Mouse (Mus musculus) MEL (cell line): ENCODE results near the gene Cluh. TPM values are rescaled to one million over a fixed set of nuclear protein-coding genes. Genes with fewer than 3 reads are reported as not detected.
A peak's percentile ranks its signal among the peaks of the same experiment; 100 is the strongest.

Source experiments
- DNase-seq: peaks from one replicate; pipeline ENCODE4 v3.0.0; 2011; ENCODE audit warnings: low read depth, low spot score
- H3K27ac ChIP-seq: 2 replicates; pipeline ENCODE4 v1.5.1; 2012; ENCODE audit warnings: low read depth, mild to moderate bottlenecking, control low read depth, low read length, moderate library complexity; ENCODE audit not compliant: control insufficient read depth
- H3K27me3 ChIP-seq, 2 experiments: fragments of 150-350 bp in 1 of 2; sonication (generic) in 1 of 2; 2 replicates each; pipeline ENCODE4 v1.6.1; 2012; ENCODE audit warnings: low read length in 2 of 2, mild to moderate bottlenecking in 2 of 2, improper control_type of control experiment in 1 of 2, moderate library complexity in 1 of 2; ENCODE audit not compliant: insufficient read depth in 2 of 2, control insufficient read depth in 1 of 2
- H3K36me3 ChIP-seq, 2 experiments: 2 replicates each; pipeline ENCODE4 v1.6.1; 2012 to 2014; ENCODE audit warnings: low read length in 2 of 2, improper control_type of control experiment in 1 of 2, inconsistent platforms in 1 of 2, mild to moderate bottlenecking in 1 of 2; ENCODE audit not compliant: insufficient read depth in 2 of 2, control insufficient read depth in 1 of 2
- H3K4me1 ChIP-seq, 2 experiments: fragments of 150-350 bp in 1 of 2; sonication (generic) in 1 of 2; 2 replicates each; pipeline ENCODE4 v1.6.1; 2012; ENCODE audit warnings: low read length in 2 of 2, improper control_type of control experiment in 1 of 2, mild to moderate bottlenecking in 1 of 2; ENCODE audit not compliant: insufficient read depth in 2 of 2, control insufficient read depth in 1 of 2
- H3K4me3 ChIP-seq, 2 experiments: fragments of 150-350 bp in 1 of 2; sonication (generic) in 1 of 2; 2 replicates each; pipeline ENCODE4 v1.5.1; 2012; ENCODE audit warnings: low read depth in 2 of 2, low read length in 2 of 2, mild to moderate bottlenecking in 2 of 2, moderate library complexity in 2 of 2, control low read depth in 1 of 2, improper control_type of control experiment in 1 of 2; ENCODE audit not compliant: control insufficient read depth in 1 of 2, insufficient read depth in 1 of 2
- H3K79me2 ChIP-seq: 2 replicates; pipeline ENCODE4 v1.6.1; 2012; ENCODE audit warnings: mild to moderate bottlenecking, low read length, moderate library complexity; ENCODE audit not compliant: control insufficient read depth, poor library complexity, insufficient read depth
- H3K9ac ChIP-seq: 2 replicates; pipeline ENCODE4 v1.6.1; 2012; ENCODE audit warnings: low read depth, mild to moderate bottlenecking, control low read depth, low read length, moderate library complexity; ENCODE audit not compliant: control insufficient read depth, poor library complexity, severe bottlenecking
- H3K9me3 ChIP-seq: fragments of 150-350 bp; sonication (generic); replicated peaks from 2 replicates; pipeline ENCODE4 v1.6.1; 2012; ENCODE audit warnings: mild to moderate bottlenecking, low read length, improper control_type of control experiment, moderate library complexity; ENCODE audit not compliant: insufficient read depth
- BHLHE40 ChIP-seq: IDR thresholded peaks from 2 replicates; pipeline ENCODE4 v1.6.1; 2012; ENCODE audit warnings: low read depth, mild to moderate bottlenecking, inconsistent platforms, low read length, improper control_type of control experiment, borderline replicate concordance
- CHD1 ChIP-seq: IDR thresholded peaks from 2 replicates; pipeline ENCODE4 v1.6.1; 2012; ENCODE audit warnings: low read depth, mild to moderate bottlenecking, inconsistent platforms, low read length, improper control_type of control experiment
- CTCF ChIP-seq, 3 experiments: IDR thresholded peaks in 2 of 3; conservative IDR thresholded peaks in 1 of 3; 2 replicates each; pipeline ENCODE4 v1.5.1; 2011 to 2012; ENCODE audit warnings: low read length in 3 of 3, low read depth in 2 of 3, mild to moderate bottlenecking in 2 of 3, improper control_type of control experiment in 1 of 3, inconsistent platforms in 1 of 3, mixed read lengths in 1 of 3, moderate library complexity in 1 of 3; ENCODE audit not compliant: control insufficient read depth in 1 of 3, insufficient read depth in 1 of 3, poor library complexity in 1 of 3, severe bottlenecking in 1 of 3
- E2F4 ChIP-seq: IDR thresholded peaks from 2 replicates; pipeline ENCODE4 v1.6.1; 2011; ENCODE audit warnings: low read depth, low read length, improper control_type of control experiment, borderline replicate concordance
- ELF1 ChIP-seq: IDR thresholded peaks from 2 replicates; pipeline ENCODE4 v1.6.1; 2014; ENCODE audit warnings: low read depth, mild to moderate bottlenecking, inconsistent platforms, low read length, improper control_type of control experiment, moderate library complexity
- ETS1 ChIP-seq: IDR thresholded peaks from 2 replicates; pipeline ENCODE4 v1.6.1; 2012; ENCODE audit warnings: low read depth, mild to moderate bottlenecking, inconsistent platforms, low read length, improper control_type of control experiment, moderate library complexity
- GABPA ChIP-seq: IDR thresholded peaks from 2 replicates; pipeline ENCODE4 v1.6.1; 2012; ENCODE audit warnings: low read depth, mild to moderate bottlenecking, inconsistent platforms, low read length, improper control_type of control experiment, moderate library complexity
- GATA1 ChIP-seq: IDR thresholded peaks from 2 replicates; pipeline ENCODE4 v1.6.1; 2011; ENCODE audit warnings: low read depth, low read length, improper control_type of control experiment
- JUND ChIP-seq: IDR thresholded peaks from 2 replicates; pipeline ENCODE4 v1.6.1; 2011; ENCODE audit warnings: low read depth, mild to moderate bottlenecking, improper control_type of control experiment, low read length
- MAX ChIP-seq: IDR thresholded peaks from 2 replicates; pipeline ENCODE4 v1.6.1; 2011; ENCODE audit warnings: low read length, improper control_type of control experiment
- MAZ ChIP-seq: IDR thresholded peaks from 2 replicates; pipeline ENCODE4 v1.6.1; 2012; ENCODE audit warnings: low read depth, mild to moderate bottlenecking, inconsistent platforms, low read length, improper control_type of control experiment
- MEF2A ChIP-seq: IDR thresholded peaks from 2 replicates; pipeline ENCODE4 v1.6.1; 2014; ENCODE audit warnings: low read depth, mild to moderate bottlenecking, inconsistent platforms, low read length, improper control_type of control experiment; ENCODE audit not compliant: poor library complexity, insufficient replicate concordance, severe bottlenecking; ENCODE audit errors: extremely low read depth
- MXI1 ChIP-seq: IDR thresholded peaks from 2 replicates; pipeline ENCODE4 v1.6.1; 2011; ENCODE audit warnings: mild to moderate bottlenecking, low read depth, low read length, improper control_type of control experiment
- MYB ChIP-seq: IDR thresholded peaks from 2 replicates; pipeline ENCODE4 v1.6.1; 2011; ENCODE audit warnings: mild to moderate bottlenecking, low read depth, low read length, improper control_type of control experiment
- NELFE ChIP-seq: IDR thresholded peaks from 2 replicates; pipeline ENCODE4 v1.6.1; 2011; ENCODE audit warnings: low read depth, low read length, improper control_type of control experiment
- POLR2A ChIP-seq, 2 experiments: IDR thresholded peaks; 2 replicates each; pipeline ENCODE4 v1.6.1; 2011 to 2012; ENCODE audit warnings: low read length in 2 of 2, mild to moderate bottlenecking in 2 of 2, control low read depth in 1 of 2, improper control_type of control experiment in 1 of 2, low read depth in 1 of 2, moderate library complexity in 1 of 2; ENCODE audit not compliant: control insufficient read depth in 1 of 2, insufficient read depth in 1 of 2, poor library complexity in 1 of 2
- SIN3A ChIP-seq: IDR thresholded peaks from 2 replicates; pipeline ENCODE4 v1.6.1; 2012; ENCODE audit warnings: low read length, improper control_type of control experiment, inconsistent platforms
- SMC3 ChIP-seq: IDR thresholded peaks from 2 replicates; pipeline ENCODE4 v1.6.1; 2011; ENCODE audit warnings: low read depth, low read length, improper control_type of control experiment
- UBTF ChIP-seq: IDR thresholded peaks from 2 replicates; pipeline ENCODE4 v1.6.1; 2012; ENCODE audit warnings: low read depth, mild to moderate bottlenecking, inconsistent platforms, low read length, improper control_type of control experiment, moderate library complexity, borderline replicate concordance; ENCODE audit not compliant: insufficient read depth
- USF1 ChIP-seq: IDR thresholded peaks from 2 replicates; pipeline ENCODE4 v1.6.1; 2014; ENCODE audit warnings: low read depth, mild to moderate bottlenecking, inconsistent platforms, low read length, improper control_type of control experiment, moderate library complexity
- USF2 ChIP-seq, 2 experiments: IDR thresholded peaks; 2 replicates each; pipeline ENCODE4 v1.6.1; 2011 to 2012; ENCODE audit warnings: improper control_type of control experiment in 2 of 2, low read length in 2 of 2, borderline replicate concordance in 1 of 2, inconsistent platforms in 1 of 2, low read depth in 1 of 2, mild to moderate bottlenecking in 1 of 2; ENCODE audit not compliant: insufficient read depth in 1 of 2
- ZC3H11A ChIP-seq: IDR thresholded peaks from 2 replicates; pipeline ENCODE4 v1.6.1; 2012; ENCODE audit warnings: low read depth, mild to moderate bottlenecking, inconsistent platforms, low read length, improper control_type of control experiment
- ZNF384 ChIP-seq: IDR thresholded peaks from 2 replicates; pipeline ENCODE4 v1.6.1; 2012; ENCODE audit warnings: low read depth, mild to moderate bottlenecking, inconsistent platforms, low read length, improper control_type of control experiment
- polyA plus RNA-seq, 2 experiments: library from polyadenylated mRNA; stranded (reverse) in 1 of 2; unstranded in 1 of 2; fragments of >175 nt in 1 of 2; fragments of >200 nt in 1 of 2; gene quantifications; 2 replicates each; pipeline versions ENCODE4 v1.2.1 to v1.2.4; 2012; ENCODE audit warnings: low replicate concordance in 2 of 2, low read depth in 1 of 2; ENCODE audit not compliant: insufficient read length in 2 of 2, insufficient read depth in 1 of 2, missing spikeins in 1 of 2
- total RNA-seq: library from RNA; depleted of rRNA; stranded (reverse); fragments of 300-350 nt; gene quantifications from 2 replicates; pipeline ENCODE4 v1.2.3, GENCODE M21; 2012

The Cluh gene
- total and polyA plus RNA-seq, 3 experiments = 53.8 to 135 (median 115) TPM

DNA sequence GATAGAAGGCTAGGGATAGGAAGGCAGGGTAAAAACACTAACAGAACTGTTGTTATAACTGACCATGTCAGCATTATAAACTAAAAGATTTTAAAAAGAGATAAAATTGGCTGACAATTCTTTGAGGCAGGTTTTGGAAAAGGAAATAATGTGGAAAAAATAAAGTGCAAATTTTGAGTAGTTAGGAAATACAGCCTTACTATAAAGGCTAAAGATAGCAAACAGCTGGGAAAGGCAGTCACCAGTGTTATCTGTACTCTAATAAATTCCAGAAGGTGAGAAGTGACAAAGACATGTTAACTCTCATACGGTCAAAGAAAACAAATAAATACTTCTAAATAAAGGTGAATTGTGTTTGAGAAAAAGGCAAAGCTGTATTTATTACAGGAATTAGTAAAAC is 59.5 kb downstream of the Cluh start:
- peaks cover 18 to 30% of the 10 kb centered on the region in 2 experiments for H3K36me3 ChIP-seq
- TF ChIP-seq POLR2A (IDR thresholded peaks at IDR 0.05; ENCODE audit: control insufficient read depth in 1 of 2, insufficient read depth in 1 of 2, low read depth in 1 of 2, low read length in 2 of 2, poor library complexity in 1 of 2) = no peak
- TF ChIP-seq SIN3A = 0 out of 2 replicates have a peak, but pooled peaks have one; percentile 16
- TF ChIP-seq CHD1 = no peak
- TF ChIP-seq UBTF = no peak
- no peak for TF ChIP-seq ZC3H11A
- no peak for TF ChIP-seq ELF1
- no peak for TF ChIP-seq BHLHE40
- TF ChIP-seq ETS1 = peak; percentile 58
- no peak for TF ChIP-seq USF1
- no peaks in the 10 kb centered on the region for H3K27me3 ChIP-seq
- peaks cover 69% of the 10 kb centered on the region for H3K79me2 ChIP-seq
- H3K27ac ChIP-seq = no peak overlapping the region
- H3K4me3 ChIP-seq = no peak overlapping the region
- no peak overlapping the region for H3K9ac ChIP-seq
- DNase-seq = no peak
- peaks cover 2 to 4% of the 10 kb centered on the region in 2 experiments; a peak in 2 of 4 replicates for H3K4me1 ChIP-seq
- no peaks in the 10 kb centered on the region for H3K9me3 ChIP-seq

DNA sequence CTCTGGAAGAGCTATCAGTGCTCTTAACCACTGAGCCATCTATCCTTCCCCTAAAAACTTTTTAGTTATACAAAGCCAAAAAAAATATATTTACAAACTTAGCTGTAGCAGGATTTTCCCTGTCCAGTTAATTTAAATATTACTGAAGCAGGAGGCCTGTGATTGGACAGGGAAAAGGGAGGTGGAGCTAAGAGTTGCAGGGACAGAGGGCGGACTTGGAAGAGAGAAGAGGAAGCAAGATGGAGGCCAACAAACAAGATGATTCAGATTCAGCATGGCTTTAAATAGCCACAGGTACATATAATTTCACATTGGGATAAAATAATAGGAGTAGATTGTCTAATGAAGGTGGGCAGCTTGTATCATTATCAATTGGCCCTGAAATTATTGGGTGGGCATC is 61.4 kb downstream of the Cluh start:
- H3K4me1 ChIP-seq = peaks cover 4% of the 10 kb centered on the region in 2 experiments; a peak in 2 of 4 replicates
- no peak for TF ChIP-seq NELFE
- TF ChIP-seq USF2 (IDR thresholded peaks at IDR 0.05; ENCODE audit: borderline replicate concordance in 1 of 2, insufficient read depth in 1 of 2, low read depth in 1 of 2, low read length in 2 of 2) = no peak
- no peak for TF ChIP-seq MEF2A
- TF ChIP-seq SMC3 = no peak
- no peak for TF ChIP-seq E2F4
- no peak for TF ChIP-seq JUND
- TF ChIP-seq CTCF (IDR thresholded peaks at IDR 0.05 in 2 of 3, conservative IDR thresholded peaks at IDR 0.05 in 1 of 3; ENCODE audit: control insufficient read depth in 1 of 3, insufficient read depth in 1 of 3, low read depth in 2 of 3, low read length in 3 of 3, poor library complexity in 1 of 3, severe bottlenecking in 1 of 3) = no peak
- no peak for TF ChIP-seq MAZ
- no peak for TF ChIP-seq CHD1
- no peak for TF ChIP-seq POLR2A (IDR thresholded peaks at IDR 0.05; ENCODE audit: control insufficient read depth in 1 of 2, insufficient read depth in 1 of 2, low read depth in 1 of 2, low read length in 2 of 2, poor library complexity in 1 of 2)
- no peak for TF ChIP-seq GATA1
- TF ChIP-seq ZC3H11A = no peak
- TF ChIP-seq MXI1 = no peak
- no peak for TF ChIP-seq MYB
- TF ChIP-seq ELF1 = no peak
- no peak for TF ChIP-seq ZNF384
- TF ChIP-seq GABPA = no peak
- TF ChIP-seq MAX = no peak
- H3K36me3 ChIP-seq = peaks cover 20 to 36% of the 10 kb centered on the region in 2 experiments
- H3K9ac ChIP-seq = no peak overlapping the region
- H3K4me3 ChIP-seq = no peak overlapping the region
- no peaks in the 10 kb centered on the region for H3K9me3 ChIP-seq
- H3K27ac ChIP-seq = no peak overlapping the region
- DNase-seq = peak; percentile 49
- H3K27me3 ChIP-seq = no peaks in the 10 kb centered on the region
- H3K79me2 ChIP-seq = peaks cover 67% of the 10 kb centered on the region
